Mouse (Mus musculus): ENCODE data around the gene Cdc42se2. TPM values are rescaled to one million over a fixed set of nuclear protein-coding genes. Genes with fewer than 3 reads are reported as not detected.
A peak's percentile ranks its signal among the peaks of the same experiment; 100 is the strongest.

Gene Cdc42se2
- polyA plus RNA-seq, 1 experiment: 26.4 TPM

GRCm38 (mm10) chr11:54793173-54793572, 5.7 kb upstream of the Cdc42se2 start:
- DNase-seq (ENCODE audit: low spot score): no peak

- no peak for DNase-seq (ENCODE audit: low spot score)
Measured at GRCm38 (mm10) chr11:54791458-54791857, 4.0 kb upstream of the Cdc42se2 start.

GRCm38 (mm10) chr11:54786858-54787487, 502 bp downstream of the Cdc42se2 start:
- peak; percentile 58 for DNase-seq (ENCODE audit: low spot score)

GRCm38 (mm10) chr11:54785566-54785965, 1.9 kb downstream of the Cdc42se2 start:
- DNase-seq (ENCODE audit: low spot score): no peak

GRCm38 (mm10) chr11:54784436-54784835, 3.0 kb downstream of the Cdc42se2 start:
- DNase-seq (ENCODE audit: low spot score): no peak

- DNase-seq (ENCODE audit: low spot score): no peak
Measured at GRCm38 (mm10) chr11:54782253-54782652, 5.2 kb downstream of the Cdc42se2 start.

GRCm38 (mm10) chr11:54779946-54780345, 7.5 kb downstream of the Cdc42se2 start:
- DNase-seq (ENCODE audit: low spot score): no peak

- DNase-seq (ENCODE audit: low spot score): no peak
Measured at GRCm38 (mm10) chr11:54778131-54778844, 9.2 kb downstream of the Cdc42se2 start.

- DNase-seq (ENCODE audit: low spot score): no peak
Measured at GRCm38 (mm10) chr11:54777387-54778130, 9.9 kb downstream of the Cdc42se2 start.

- no peak for DNase-seq (ENCODE audit: low spot score)
Measured at GRCm38 (mm10) chr11:54776735-54777333, 10.6 kb downstream of the Cdc42se2 start.

- no peak for DNase-seq (ENCODE audit: low spot score)
Measured at GRCm38 (mm10) chr11:54776367-54776701, 11.1 kb downstream of the Cdc42se2 start.

GRCm38 (mm10) chr11:54775628-54776366, 11.7 kb downstream of the Cdc42se2 start:
- no peak for DNase-seq (ENCODE audit: low spot score)

GRCm38 (mm10) chr11:54774282-54775078, 13.0 kb downstream of the Cdc42se2 start:
- DNase-seq (ENCODE audit: low spot score): no peak

- no peak for DNase-seq (ENCODE audit: low spot score)
Measured at GRCm38 (mm10) chr11:54771549-54771948, 15.9 kb downstream of the Cdc42se2 start.

- DNase-seq (ENCODE audit: low spot score): no peak
Measured at GRCm38 (mm10) chr11:54769843-54770242, 17.6 kb downstream of the Cdc42se2 start.

GRCm38 (mm10) chr11:54768116-54768690, 19.3 kb downstream of the Cdc42se2 start:
- DNase-seq (ENCODE audit: low spot score): no peak

GRCm38 (mm10) chr11:54764759-54765158, 22.7 kb downstream of the Cdc42se2 start:
- DNase-seq (ENCODE audit: low spot score): no peak

GRCm38 (mm10) chr11:54764026-54764425, 23.4 kb downstream of the Cdc42se2 start:
- no peak for DNase-seq (ENCODE audit: low spot score)

GRCm38 (mm10) chr11:54762735-54763134, 24.7 kb downstream of the Cdc42se2 start:
- DNase-seq (ENCODE audit: low spot score): no peak

GRCm38 (mm10) chr11:54757993-54758392, 29.5 kb downstream of the Cdc42se2 start:
- no peak for DNase-seq (ENCODE audit: low spot score)

Data from urinary bladder, adult 2 months (tissue).